Mouse (Mus musculus) hindbrain, embryonic 11.5 days (tissue): Measurements from ENCODE around the gene Art4. TPM values are rescaled to one million over a fixed set of nuclear protein-coding genes. Genes with fewer than 3 reads are reported as not detected.
"Not testable (repeated sequence)": the region's sequence is repeated elsewhere in the genome, so short reads cannot be mapped to it uniquely, and the experiment has no call there.

Source experiments
- ATAC-seq: fragments of 200-750 bp; cut with Nextera tagmentation; 2 replicates; pipeline ENCODE4 v1.8.0; 2017; ENCODE audit warnings: mild to moderate bottlenecking, moderate TSS enrichment, moderate library complexity; ENCODE audit not compliant: low FRiP score
- DNase-seq: peaks from one replicate; pipeline ENCODE4 v3.0.0-alpha.2; 2015; ENCODE audit warnings: low spot score
- H3K27ac ChIP-seq: fragments of 300-500 bp; sonication (generic); 2 replicates; pipeline ENCODE4 v1.5.1; 2014; ENCODE audit warnings: mild to moderate bottlenecking, low read depth, low read length
- H3K27me3 ChIP-seq: fragments of 300-500 bp; sonication (generic); 2 replicates; pipeline ENCODE4 v1.6.1; 2014; ENCODE audit warnings: mild to moderate bottlenecking, low read length, moderate library complexity, mixed read lengths; ENCODE audit not compliant: control insufficient read depth, insufficient read depth
- H3K36me3 ChIP-seq: fragments of 300-500 bp; sonication (generic); 2 replicates; pipeline ENCODE4 v1.6.1; 2014; ENCODE audit warnings: mild to moderate bottlenecking, low read length, moderate library complexity, mixed read lengths; ENCODE audit not compliant: control insufficient read depth, insufficient read depth
- H3K4me1 ChIP-seq: fragments of 300-500 bp; sonication (generic); replicated peaks from 2 replicates; pipeline ENCODE4 v1.6.1; 2014; ENCODE audit warnings: low read length, mixed read lengths; ENCODE audit not compliant: control insufficient read depth, insufficient read depth
- H3K4me2 ChIP-seq: fragments of 300-500 bp; sonication (generic); replicated peaks from 2 replicates; pipeline ENCODE4 v1.6.1; 2014; ENCODE audit warnings: mild to moderate bottlenecking, low read depth, low read length
- H3K4me3 ChIP-seq: fragments of 300-500 bp; sonication (generic); 2 replicates; pipeline ENCODE4 v1.5.1; 2014; ENCODE audit warnings: low read depth, low read length
- H3K9ac ChIP-seq: fragments of 300-500 bp; sonication (generic); 2 replicates; pipeline ENCODE4 v1.6.1; 2014; ENCODE audit warnings: low read depth, low read length
- H3K9me3 ChIP-seq: fragments of 300-500 bp; sonication (generic); 2 replicates; pipeline ENCODE4 v1.6.1; 2016; ENCODE audit warnings: low read length; ENCODE audit not compliant: control insufficient read depth
- WGBS: fragments of 180-500 bp; shearing (Covaris S2); extraction: QIAGEN DNeasy Blood & Tissue Kit; methylation state at CpG from one replicate; pipeline ENCODE4 v1.1.7; 2014; 5-methylcytosine and 5-hydroxymethylcytosine counted together
- polyA plus RNA-seq: library from polyadenylated mRNA; unstranded; fragments of >200 nt; fragmentation: Nextera tagmentation; extraction: Ambion mirVana; gene quantifications from 2 replicates; pipeline ENCODE4 v1.2.1, GENCODE M21; 2014

Gene Art4
- polyA plus RNA-seq, 1 experiment from 2014 or later = 0.90 TPM

DNA sequence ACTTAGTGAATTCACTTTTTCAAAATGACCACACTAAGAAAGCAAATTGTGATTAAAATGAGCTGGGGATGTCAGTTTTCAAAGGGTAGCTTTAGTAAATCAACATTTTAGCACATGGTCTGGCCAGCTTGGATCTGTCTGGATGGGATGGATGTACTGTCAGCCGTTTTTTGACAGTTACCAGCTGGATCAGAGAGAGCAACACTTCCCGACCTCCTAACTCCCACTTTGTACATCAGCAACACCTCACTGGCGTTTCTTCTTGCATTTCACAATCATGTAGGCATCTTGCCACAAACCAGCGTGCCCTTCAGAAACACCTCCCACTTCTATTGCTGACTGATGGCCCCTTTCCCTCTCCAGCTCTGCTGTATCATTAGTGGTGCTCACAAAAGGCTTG, 40.7 kb upstream of the Art4 start:
- H3K4me2 ChIP-seq = no peak overlapping the region
- H3K27me3 ChIP-seq = no peaks in the 10 kb centered on the region
- no peak overlapping the region for H3K9ac ChIP-seq
- no peaks in the 10 kb centered on the region for H3K9me3 ChIP-seq
- WGBS = 69% methylated on average over 4 of the region's 4 CpGs
- H3K4me1 ChIP-seq = no peaks in the 10 kb centered on the region
- H3K4me3 ChIP-seq = no peak overlapping the region
- no peak for ATAC-seq
- no peak overlapping the region for H3K27ac ChIP-seq
- no peaks in the 10 kb centered on the region for H3K36me3 ChIP-seq
- no peak for DNase-seq

GRCm38 (mm10) chr6:136897789-136898188, 40.3 kb upstream of the Art4 start:
- Histone ChIP-seq H3K4me3 (no peak overlapping the region), H3K4me2 (no peak overlapping the region), H3K4me1 (no peaks in the 10 kb centered on the region), H3K27ac (no peak overlapping the region), H3K9ac (no peak overlapping the region), H3K27me3 (no peaks in the 10 kb centered on the region), H3K9me3 (no peaks in the 10 kb centered on the region), H3K36me3 (no peaks in the 10 kb centered on the region)
- 82% methylated on average over 4 of the region's 4 CpGs for WGBS
- DNase-seq = no peak
- ATAC-seq = no peak

DNA sequence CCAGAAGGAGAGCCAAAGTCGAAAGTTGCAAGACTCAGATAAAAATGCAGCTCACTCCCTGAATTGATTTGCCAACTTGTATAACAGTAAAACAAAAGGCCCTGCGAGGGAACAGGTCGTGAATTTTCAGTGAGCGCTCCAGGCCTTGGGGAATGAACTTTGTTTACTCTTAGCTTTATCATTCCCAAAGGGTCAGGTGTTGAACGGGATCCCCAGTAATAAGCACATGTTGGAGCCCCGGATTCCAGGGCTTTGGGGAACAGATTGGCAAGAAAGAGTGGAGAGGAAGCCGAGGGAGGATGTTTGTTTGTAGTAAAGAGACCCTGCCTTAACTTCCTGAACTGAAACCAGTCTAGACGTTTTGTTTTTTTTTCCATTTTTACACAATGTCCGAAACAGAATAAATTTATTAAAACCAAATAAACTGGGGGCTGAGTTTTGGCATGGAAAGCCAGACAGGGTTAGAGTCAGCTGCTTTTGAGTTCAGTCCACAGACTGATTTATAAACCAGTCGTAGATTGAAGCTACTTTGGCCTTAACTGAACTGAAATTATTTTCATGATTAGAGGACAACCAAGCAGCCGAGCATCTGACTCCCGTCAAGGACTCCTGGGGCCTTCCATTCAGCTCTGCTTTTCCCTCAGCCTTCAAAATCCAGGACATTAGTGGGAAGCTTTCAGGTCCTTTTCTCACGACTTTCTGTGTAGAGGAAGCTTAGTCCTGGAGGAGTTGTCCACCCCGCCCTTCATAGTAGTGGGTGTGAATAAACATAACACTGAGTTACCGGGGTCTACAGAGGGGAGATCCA, 37.2 kb upstream of the Art4 start:
- no peak for DNase-seq

GRCm38 (mm10) chr6:136892002-136892401, 34.5 kb upstream of the Art4 start:
- Histone ChIP-seq H3K4me2 (no peak overlapping the region), H3K4me3 (no peak overlapping the region), H3K9me3 (no peaks in the 10 kb centered on the region), H3K9ac (no peak overlapping the region), H3K27ac (no peak overlapping the region), H3K4me1 (no peaks in the 10 kb centered on the region), H3K27me3 (no peaks in the 10 kb centered on the region), H3K36me3 (no peaks in the 10 kb centered on the region)
- WGBS = 89% methylated on average over 2 of the region's 2 CpGs
- ATAC-seq = no peak
- no peak for DNase-seq

More for the DNA sequence above, 37.2 kb upstream of the Art4 start:
- Histone ChIP-seq H3K9me3 (no peaks in the 10 kb centered on the region), H3K4me3 (no peak overlapping the region), H3K9ac (no peak overlapping the region), H3K27me3 (no peaks in the 10 kb centered on the region), H3K4me2 (no peak overlapping the region), H3K4me1 (no peaks in the 10 kb centered on the region), H3K36me3 (no peaks in the 10 kb centered on the region), H3K27ac (no peak overlapping the region)
- no peak for ATAC-seq
- 69% methylated on average over 15 of the region's 15 CpGs for WGBS

DNA sequence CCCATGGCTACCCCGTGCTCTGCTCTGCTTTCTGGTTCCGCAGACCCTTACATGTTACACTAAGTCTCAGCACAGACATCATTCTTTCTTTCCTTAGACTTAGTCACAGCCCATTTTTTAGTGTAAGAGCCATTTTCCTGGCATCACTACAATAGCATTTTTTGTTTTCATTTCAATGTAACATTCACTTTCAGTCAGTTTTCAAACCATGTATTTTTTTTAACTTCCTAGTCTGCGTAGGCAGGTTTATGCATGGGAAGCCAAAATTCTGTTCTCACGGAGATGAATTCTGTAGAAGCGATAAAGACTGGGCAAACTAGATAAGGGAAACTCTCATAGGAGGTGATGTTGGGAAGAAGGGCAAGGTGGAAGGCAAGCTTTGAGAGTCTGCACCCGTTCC, 32.0 kb upstream of the Art4 start:
- no peak for DNase-seq
- no peaks in the 10 kb centered on the region for H3K4me1 ChIP-seq
- 94% methylated on average over 6 of the region's 6 CpGs for WGBS
- H3K4me2 ChIP-seq = no peak overlapping the region
- H3K27me3 ChIP-seq = no peaks in the 10 kb centered on the region
- H3K36me3 ChIP-seq = no peaks in the 10 kb centered on the region
- no peak for ATAC-seq
- no peaks in the 10 kb centered on the region for H3K9me3 ChIP-seq
- H3K4me3 ChIP-seq = no peak overlapping the region
- no peak overlapping the region for H3K27ac ChIP-seq
- no peak overlapping the region for H3K9ac ChIP-seq

GRCm38 (mm10) chr6:136889067-136889466, 31.5 kb upstream of the Art4 start:
- Histone ChIP-seq H3K27ac (no peak overlapping the region), H3K4me2 (no peak overlapping the region), H3K27me3 (no peaks in the 10 kb centered on the region), H3K4me3 (no peak overlapping the region), H3K9ac (no peak overlapping the region), H3K9me3 (no peaks in the 10 kb centered on the region), H3K4me1 (no peaks in the 10 kb centered on the region), H3K36me3 (no peaks in the 10 kb centered on the region)
- 92% methylated on average over 6 of the region's 6 CpGs for WGBS
- DNase-seq (no peak), ATAC-seq (no peak)

DNA sequence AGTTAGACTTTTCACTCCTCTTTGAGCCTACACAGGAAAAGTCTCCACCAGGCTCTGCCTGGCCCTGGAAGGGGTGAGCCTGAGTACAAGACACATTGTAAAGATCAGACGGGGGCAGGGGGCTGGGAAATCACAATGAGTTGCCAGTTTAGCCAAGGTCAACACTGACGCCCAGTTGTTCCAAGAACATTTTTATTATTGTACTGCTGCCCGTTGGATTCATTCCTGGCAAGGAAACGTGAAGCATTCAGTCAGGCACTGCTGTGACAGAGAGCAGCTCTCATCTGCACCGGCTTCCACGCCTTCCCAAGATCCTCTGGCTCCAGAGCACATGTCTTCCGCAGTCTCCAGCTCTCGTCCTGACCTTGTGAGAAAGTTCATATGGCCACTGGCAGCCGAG, 30.3 kb upstream of the Art4 start:
- no peaks in the 10 kb centered on the region for H3K4me1 ChIP-seq
- H3K9me3 ChIP-seq = no peaks in the 10 kb centered on the region
- no peak overlapping the region for H3K4me2 ChIP-seq
- H3K27me3 ChIP-seq = no peaks in the 10 kb centered on the region
- DNase-seq = no peak
- no peaks in the 10 kb centered on the region for H3K36me3 ChIP-seq
- no peak overlapping the region for H3K9ac ChIP-seq
- 75% methylated on average over 9 of the region's 9 CpGs for WGBS
- no peak for ATAC-seq
- H3K27ac ChIP-seq = no peak overlapping the region
- no peak overlapping the region for H3K4me3 ChIP-seq

GRCm38 (mm10) chr6:136884766-136885165, 27.2 kb upstream of the Art4 start:
- not testable (repeated sequence) for H3K4me3 ChIP-seq, H3K27ac ChIP-seq, DNase-seq, H3K27me3 ChIP-seq, H3K9ac ChIP-seq, H3K4me2 ChIP-seq, H3K9me3 ChIP-seq, H3K36me3 ChIP-seq, ATAC-seq, H3K4me1 ChIP-seq
- 41% methylated on average over 1 of the region's 1 CpGs for WGBS

- Histone ChIP-seq H3K4me3 (no peak overlapping the region), H3K9ac (no peak overlapping the region), H3K36me3 (no peaks in the 10 kb centered on the region), H3K4me1 (no peaks in the 10 kb centered on the region), H3K4me2 (no peak overlapping the region), H3K27me3 (no peaks in the 10 kb centered on the region), H3K27ac (no peak overlapping the region), H3K9me3 (no peaks in the 10 kb centered on the region)
- 95% methylated on average over 6 of the region's 6 CpGs for WGBS
- no peak for ATAC-seq
- no peak for DNase-seq
These were observed 26.4 kb upstream of the Art4 start for GRCm38 (mm10) chr6:136883961-136884360.
